Mouse (Mus musculus): ENCODE measurements around the gene Selenoo.

DNA sequence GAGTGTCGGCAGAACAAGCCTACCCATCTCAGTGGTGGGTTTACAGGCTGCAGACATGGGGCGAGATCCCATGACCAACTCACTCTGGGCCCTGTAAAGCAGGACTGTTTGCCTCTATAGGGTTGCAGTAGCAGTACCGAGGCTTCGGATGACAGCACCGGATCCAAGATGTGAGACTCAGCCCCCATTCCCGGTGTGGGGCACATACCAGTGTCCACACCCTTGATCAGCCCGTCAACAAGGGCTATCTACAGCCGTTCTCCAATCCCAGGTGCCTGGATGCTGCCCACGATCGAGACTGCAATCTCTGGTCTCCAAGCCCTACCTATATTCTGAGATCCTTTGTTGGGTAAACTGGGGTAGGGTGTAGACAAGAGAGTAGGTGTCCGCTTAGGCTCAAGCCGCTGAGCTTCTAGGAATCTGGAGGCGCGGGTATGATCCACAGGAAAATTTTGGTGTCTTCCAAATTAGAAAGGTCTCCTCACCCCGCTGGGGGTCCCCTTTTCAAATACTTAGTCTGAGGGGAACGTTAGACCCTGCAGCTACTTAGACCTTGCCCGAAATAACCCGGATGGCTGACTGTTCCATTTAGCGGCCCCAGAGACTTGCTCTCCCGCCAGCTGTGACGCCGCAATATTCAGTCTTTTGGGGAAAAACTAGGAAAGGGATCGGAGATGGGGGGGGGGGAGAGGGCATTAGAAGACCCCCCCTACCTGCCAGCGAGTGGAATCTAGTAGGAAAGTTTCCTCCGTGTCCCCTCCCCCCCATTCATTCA, 59.8 kb downstream of the Selenoo start:
- TF ChIP-seq CTCF (IDR thresholded peaks at IDR 0.05; ENCODE audit: control insufficient read depth, insufficient read depth, insufficient read length) = no peak
- TF ChIP-seq MAX (IDR thresholded peaks at IDR 0.05) = no peak
